8 mouse cellular contexts compared by ENCODE assay signal in genomic region chr9:21072641-21073040, GRCm38 (mm10). TPM values are rescaled to one million over a fixed set of nuclear protein-coding genes. Genes with fewer than 3 reads are reported as not detected.
A peak's percentile ranks its signal among the peaks of the same experiment; 100 is the strongest.
DNase-seq lines count a peak whose midpoint lies in the region; ATAC-seq lines count a peak whose summit lies in the region.

No protein-coding gene starts in this region.

- H3K4me3 ChIP-seq in kidney, embryonic 16.5 days (ENCODE audit: low read length), result peak overlapping the region; percentile 87
- peak overlapping the region; percentile 82 for H3K4me3 ChIP-seq in hindbrain, embryonic 11.5 days (ENCODE audit: low read depth, low read length)
- peak overlapping the region; percentile 82 for H3K4me3 ChIP-seq in midbrain, embryonic 11.5 days (ENCODE audit: low read depth, low read length)

- H3K36me3 ChIP-seq in kidney, embryonic 16.5 days (ENCODE audit: insufficient read depth, low read length), result peaks cover 39% of the 10 kb centered on the region
- peaks cover 13% of the 10 kb centered on the region for H3K36me3 ChIP-seq in hindbrain, embryonic 11.5 days (ENCODE audit: control insufficient read depth, insufficient read depth, low read length)
- H3K36me3 ChIP-seq in midbrain, embryonic 11.5 days (ENCODE audit: control insufficient read depth, insufficient read depth, low read length), result peaks cover 19% of the 10 kb centered on the region

- H3K27ac ChIP-seq in kidney, embryonic 16.5 days (ENCODE audit: low read length), result peak overlapping the region; percentile 76; the same call in 1 of the 2 replicates
- H3K27ac ChIP-seq in hindbrain, embryonic 11.5 days (ENCODE audit: low read depth, low read length), result no peak overlapping the region
- H3K27ac ChIP-seq in midbrain, embryonic 11.5 days (ENCODE audit: low read depth, low read length), result no peak overlapping the region

- WGBS in kidney, embryonic 16.5 days, result 7% methylated on average over 4 of the region's 4 CpGs
- WGBS in hindbrain, embryonic 11.5 days, result 20% methylated on average over 4 of the region's 4 CpGs
- 16% methylated on average over 4 of the region's 4 CpGs for WGBS in midbrain, embryonic 11.5 days

- no peak for DNase-seq in kidney, postnatal 14 days
- peak; percentile 56 for DNase-seq in R1 (ENCODE audit: low read depth, low spot score)
- DNase-seq in hindbrain, embryonic 11.5 days (ENCODE audit: low spot score), result no peak
- no peak for DNase-seq in midbrain, embryonic 11.5 days (ENCODE audit: low spot score, missing footprints)
- no peak for DNase-seq in right cerebral cortex, postnatal 10 days (ENCODE audit: low spot score in 2 of 2)
- no peak for DNase-seq in gastrocnemius, postnatal 10 days
- no peak for DNase-seq in layer of hippocampus, postnatal 36 days

- peaks cover 10% of the 10 kb centered on the region for H3K4me1 ChIP-seq in kidney, embryonic 16.5 days (ENCODE audit: insufficient read depth, low read length)
- H3K4me1 ChIP-seq in hindbrain, embryonic 11.5 days (replicated peaks; ENCODE audit: control insufficient read depth, insufficient read depth, low read length), result no peaks in the 10 kb centered on the region
- peaks cover 7% of the 10 kb centered on the region for H3K4me1 ChIP-seq in midbrain, embryonic 11.5 days (ENCODE audit: control insufficient read depth, insufficient read depth, low read length)

- no peaks in the 10 kb centered on the region for H3K9me3 ChIP-seq in kidney, embryonic 16.5 days (ENCODE audit: low read length)
- H3K9me3 ChIP-seq in hindbrain, embryonic 11.5 days (ENCODE audit: control insufficient read depth, low read length), result no peaks in the 10 kb centered on the region
- H3K9me3 ChIP-seq in midbrain, embryonic 11.5 days (ENCODE audit: control insufficient read depth, low read length), result no peaks in the 10 kb centered on the region

- peak overlapping the region; percentile 83 for H3K4me2 ChIP-seq in kidney, embryonic 16.5 days (replicated peaks; ENCODE audit: low read depth, low read length)
- peak overlapping the region; percentile 80 for H3K4me2 ChIP-seq in hindbrain, embryonic 11.5 days (replicated peaks; ENCODE audit: low read depth, low read length)
- peak overlapping the region; percentile 82 for H3K4me2 ChIP-seq in midbrain, embryonic 11.5 days

- no peaks in the 10 kb centered on the region for H3K27me3 ChIP-seq in kidney, embryonic 16.5 days (ENCODE audit: insufficient read depth, low read length)
- no peaks in the 10 kb centered on the region for H3K27me3 ChIP-seq in hindbrain, embryonic 11.5 days (ENCODE audit: control insufficient read depth, insufficient read depth, low read length)
- H3K27me3 ChIP-seq in midbrain, embryonic 11.5 days (ENCODE audit: control insufficient read depth, insufficient read depth, low read length), result no peaks in the 10 kb centered on the region

- 0 out of 2 replicates have a peak, but pooled peaks have one; percentile 8 for ATAC-seq in kidney, embryonic 16.5 days (ENCODE audit: low FRiP score, low TSS enrichment)
- no peak; the same call in 1 of the 2 replicates for ATAC-seq in hindbrain, embryonic 11.5 days (ENCODE audit: low FRiP score)
- ATAC-seq in midbrain, embryonic 11.5 days (ENCODE audit: low FRiP score), result peak; percentile 3; the same call in 1 of the 2 replicates

- H3K9ac ChIP-seq in kidney, embryonic 16.5 days (replicated peaks; ENCODE audit: low read length), result peak overlapping the region; percentile 89
- H3K9ac ChIP-seq in hindbrain, embryonic 11.5 days (ENCODE audit: low read depth, low read length), result peak overlapping the region; percentile 74
- H3K9ac ChIP-seq in midbrain, embryonic 11.5 days (ENCODE audit: low read length), result peak overlapping the region; percentile 89

RNA-seq across cellular contexts. Expression of gene Gm49373, which starts 0.3 kb away (rescaled TPM):
- 0.77 and 0.84 TPM in 2 replicates for polyA plus RNA-seq in kidney, embryonic 16.5 days (2015; fragmentation: Nextera tagmentation; extraction: Ambion mirVana)
- 0.40 and 1.0 TPM in 2 replicates for polyA plus RNA-seq in hindbrain, embryonic 11.5 days (2014; fragmentation: Nextera tagmentation; extraction: Ambion mirVana)
- 0.75 and 1.3 TPM in 2 replicates for polyA plus RNA-seq in midbrain, embryonic 11.5 days (2014; fragmentation: Nextera tagmentation; extraction: Ambion mirVana)
- total RNA-seq in gastrocnemius, postnatal 10 days (2021), result under 1 TPM; 0.14 to 0.32 TPM
- total RNA-seq in layer of hippocampus, postnatal 36 days (2021), result 1 to 10 TPM; 2.5 to 2.9 TPM

RNA-seq across cellular contexts. Expression of gene Fdx1l, which starts 0.8 kb away (rescaled TPM):
- 56.1 and 65.7 TPM in 2 replicates for polyA plus RNA-seq in kidney, embryonic 16.5 days (2015; fragmentation: Nextera tagmentation; extraction: Ambion mirVana)
- polyA plus RNA-seq in hindbrain, embryonic 11.5 days (2014; fragmentation: Nextera tagmentation; extraction: Ambion mirVana), result 46.1 and 53.2 TPM in 2 replicates
- 46.3 and 50.4 TPM in 2 replicates for polyA plus RNA-seq in midbrain, embryonic 11.5 days (2014; fragmentation: Nextera tagmentation; extraction: Ambion mirVana)
- total RNA-seq in gastrocnemius, postnatal 10 days (2021), result 10 to 100 TPM; 24.2 to 24.9 TPM
- 10 to 100 TPM; 56.0 to 64.5 TPM for total RNA-seq in layer of hippocampus, postnatal 36 days (2021)

RNA-seq across cellular contexts. Expression of gene Zglp1, which starts 5.7 kb away (rescaled TPM):
- polyA plus RNA-seq in kidney, embryonic 16.5 days (2015; fragmentation: Nextera tagmentation; extraction: Ambion mirVana), result 0.59 and 0.64 TPM in 2 replicates
- polyA plus RNA-seq in hindbrain, embryonic 11.5 days (2014; fragmentation: Nextera tagmentation; extraction: Ambion mirVana), result 0.45 and 2.7 TPM in 2 replicates
- 0.86 and 2.1 TPM in 2 replicates for polyA plus RNA-seq in midbrain, embryonic 11.5 days (2014; fragmentation: Nextera tagmentation; extraction: Ambion mirVana)
- total RNA-seq in gastrocnemius, postnatal 10 days (2021), result not detected
- not detected for total RNA-seq in layer of hippocampus, postnatal 36 days (2021)

RNA-seq across cellular contexts. Expression of gene Gm38431, which starts 19.2 kb away (rescaled TPM):
- 2.1 and 3.7 TPM in 2 replicates for polyA plus RNA-seq in kidney, embryonic 16.5 days (2015; fragmentation: Nextera tagmentation; extraction: Ambion mirVana)
- polyA plus RNA-seq in hindbrain, embryonic 11.5 days (2014; fragmentation: Nextera tagmentation; extraction: Ambion mirVana), result 2.0 and 2.3 TPM in 2 replicates
- polyA plus RNA-seq in midbrain, embryonic 11.5 days (2014; fragmentation: Nextera tagmentation; extraction: Ambion mirVana), result 2.0 and 2.1 TPM in 2 replicates
- 1 to 10 TPM in 1 of 2 experiments, under 1 TPM in 1; 0.61 to 1.2 TPM for total RNA-seq in gastrocnemius, postnatal 10 days (2021)
- total RNA-seq in layer of hippocampus, postnatal 36 days (2021), result 1 to 10 TPM; 4.8 to 5.0 TPM

RNA-seq across cellular contexts. Expression of gene Raver1, which starts 19.2 kb away (rescaled TPM):
- 66.8 and 78.7 TPM in 2 replicates for polyA plus RNA-seq in kidney, embryonic 16.5 days (2015; fragmentation: Nextera tagmentation; extraction: Ambion mirVana)
- polyA plus RNA-seq in hindbrain, embryonic 11.5 days (2014; fragmentation: Nextera tagmentation; extraction: Ambion mirVana), result 60.2 and 60.7 TPM in 2 replicates
- 66.0 and 76.1 TPM in 2 replicates for polyA plus RNA-seq in midbrain, embryonic 11.5 days (2014; fragmentation: Nextera tagmentation; extraction: Ambion mirVana)
- 10 to 100 TPM; 22.1 to 25.6 TPM for total RNA-seq in gastrocnemius, postnatal 10 days (2021)
- total RNA-seq in layer of hippocampus, postnatal 36 days (2021), result 10 to 100 TPM; 29.9 to 31.5 TPM
